ENCODE assay signal across 12 mouse cellular contexts in genomic region chr19:13818827-13819226, GRCm38 (mm10). TPM values are rescaled to one million over a fixed set of nuclear protein-coding genes. Genes with fewer than 3 reads are reported as not detected.
DNase-seq lines count a peak whose midpoint lies in the region; ATAC-seq and TF ChIP-seq lines count a peak whose summit lies in the region.
"Had no signal": no experiment of that assay in that cellular context is flagged by ENCODE, and none has a peak within 500 bp of the region (broad histone marks: within the 10 kb centered on the region; RNA-seq: fewer than 3 reads in every experiment).

No protein-coding gene starts in this region.

- H3K4me1 ChIP-seq in CH12.LX (ENCODE audit: control insufficient read depth in 1 of 2, insufficient read depth in 2 of 2) = peaks cover 0 to 5% of the 10 kb centered on the region in 2 experiments; a peak in 1 of 4 replicates
- H3K4me1 ChIP-seq: embryonic facial prominence, embryonic 15.5 days; liver, embryonic 13.5 days had no signal

- no peak overlapping the region for H3K27ac ChIP-seq in layer of hippocampus, adult 2 months
- H3K27ac ChIP-seq in CH12.LX (ENCODE audit: insufficient read depth, low read depth) = no peak overlapping the region
- H3K27ac ChIP-seq: embryonic facial prominence, embryonic 15.5 days; liver, embryonic 13.5 days had no signal

- no peak for TF ChIP-seq EP300 in CH12.LX (IDR thresholded peaks at IDR 0.05; ENCODE audit: low read length)

- H3K4me3 ChIP-seq in layer of hippocampus, adult 2 months = no peak overlapping the region
- H3K4me3 ChIP-seq in CH12.LX (replicated peaks in 1 of 3; ENCODE audit: low read depth in 2 of 3, low read length in 2 of 3, poor library complexity in 1 of 3) = no peak overlapping the region
- H3K4me3 ChIP-seq: embryonic facial prominence, embryonic 15.5 days; liver, embryonic 13.5 days had no signal

- TF ChIP-seq POLR2A in CH12.LX (IDR thresholded peaks at IDR 0.05; ENCODE audit: low read depth, low read length) = no peak

- peak; percentile 3 to 14 for DNase-seq in layer of hippocampus, adult 2 months (ENCODE audit: low spot score in 2 of 2)
- no peak for DNase-seq in layer of hippocampus, postnatal 36 days
- DNase-seq in 416B (ENCODE audit: low read depth) (peak; percentile 72), CH12.LX (ENCODE audit: extremely low read depth) (peak; percentile 51)
- DNase-seq in embryo, embryonic 10.5 days (ENCODE audit: low spot score) = peak; percentile 48
- DNase-seq in heart, adult 11 months = no peak
- DNase-seq: adrenal gland, postnatal 10 days; kidney, adult 9 months; liver, embryonic 13.5 days had no signal

- dilution Hi-C loops in CH12.LX (cut with MboI; ENCODE audit: extremely low pct_ligation_motif_present, extremely low pct_unique_long_range_greater_than_20kb, low sequenced_read_pairs) = no loop called here

- TF ChIP-seq CTCF in layer of hippocampus, adult 2 months (conservative IDR thresholded peaks at IDR 0.05) = peak; percentile 82
- peak; percentile 39 to 66; a peak in 3 of 4 replicates for TF ChIP-seq CTCF in CH12.LX (conservative IDR thresholded peaks at IDR 0.05 in 1 of 2, IDR thresholded peaks at IDR 0.05 in 1 of 2; ENCODE audit: low read depth in 2 of 2, low read length in 2 of 2)

- in situ Hi-C loops in CH12.LX (cut with MboI; ENCODE audit: low pct_ligation_motif_present, low pct_unique_long_range_greater_than_20kb, low sequenced_read_pairs) = no loop called here

- no peaks in the 10 kb centered on the region for H3K27me3 ChIP-seq in CH12.LX (replicated peaks)
- H3K27me3 ChIP-seq: embryonic facial prominence, embryonic 15.5 days; liver, embryonic 13.5 days had no signal

- no peaks in the 10 kb centered on the region for H3K36me3 ChIP-seq in CH12.LX (replicated peaks in 1 of 2; ENCODE audit: control insufficient read depth in 1 of 2, insufficient read depth in 1 of 2, low read length in 1 of 2)
- H3K36me3 ChIP-seq: embryonic facial prominence, embryonic 15.5 days; liver, embryonic 13.5 days had no signal

- no peaks in the 10 kb centered on the region for H3K9me3 ChIP-seq in CH12.LX (replicated peaks; ENCODE audit: low read length)
- H3K9me3 ChIP-seq: embryonic facial prominence, embryonic 15.5 days; liver, embryonic 13.5 days had no signal

- no peak overlapping the region for H3K9ac ChIP-seq in CH12.LX (ENCODE audit: insufficient read depth, low read depth)
- H3K9ac ChIP-seq: embryonic facial prominence, embryonic 15.5 days; liver, embryonic 13.5 days had no signal

- no peak overlapping the region for H3K4me2 ChIP-seq in CH12.LX (ENCODE audit: insufficient read depth, low read depth, poor library complexity, severe bottlenecking)
- H3K4me2 ChIP-seq: embryonic facial prominence, embryonic 15.5 days; liver, embryonic 13.5 days had no signal

- TF ChIP-seq RAD21 in CH12.LX (IDR thresholded peaks at IDR 0.05; ENCODE audit: low read depth, low read length) = peak; percentile 76

- no peak for ATAC-seq in activated CD4-positive, CD25-positive, alpha-beta regulatory T cell, adult 4 months

- H3K79me2 ChIP-seq in CH12.LX (replicated peaks; ENCODE audit: control insufficient read depth, extremely low read depth, insufficient read depth, poor library complexity, severe bottlenecking) = no peaks in the 10 kb centered on the region

TF ChIP-seq in CH12.LX, 34 proteins besides CTCF, POLR2A, EP300 and RAD21:
- no peak for TF ChIP-seq ELF1 (IDR thresholded peaks at IDR 0.05; ENCODE audit: low read depth, low read length)
- peak; percentile 22; the same call in 1 of the 2 replicates for TF ChIP-seq SMC3 (IDR thresholded peaks at IDR 0.05; ENCODE audit: low read depth, low read length)
- TF ChIP-seq ZMIZ1 (IDR thresholded peaks at IDR 0.05; ENCODE audit: low read depth, low read length) = no peak

RNA-seq across cellular contexts. Expression of gene Olfr1499, which starts 0.4 kb away (rescaled TPM):
- not detected for total RNA-seq in layer of hippocampus, adult 2 months (2021)
- not detected for total RNA-seq in layer of hippocampus, postnatal 36 days (2021)
- total RNA-seq in CH12.LX (2012; rRNA removed) = not detected in 2 replicates
- total RNA-seq in CH12.LX (2014; rRNA removed) = not detected in 2 replicates
- polyA plus RNA-seq in CH12.LX (2012; ENCODE audit: insufficient read length, low read depth) = not detected in 2 replicates
- polyA plus RNA-seq in activated CD4-positive, CD25-positive, alpha-beta regulatory T cell, adult 4 months (2017; shearing (Covaris generic)) = under 1 TPM in 1 of 2 experiments, not detected in 1; 0.30 TPM
- total RNA-seq: adrenal gland, postnatal 10 days had no signal
- polyA plus RNA-seq: embryonic facial prominence, embryonic 15.5 days; gonadal fat pad, adult 2 months; liver, embryonic 13.5 days had no signal

RNA-seq across cellular contexts. Expression of gene Olfr1500, which starts 11.5 kb away (rescaled TPM):
- not detected for total RNA-seq in layer of hippocampus, adult 2 months (2021)
- not detected for total RNA-seq in layer of hippocampus, postnatal 36 days (2021)
- total RNA-seq in CH12.LX (2012; rRNA removed) (not detected in 2 replicates), CH12.LX (2014; rRNA removed) (not detected in 2 replicates)
- polyA plus RNA-seq in CH12.LX (2012; ENCODE audit: insufficient read length, low read depth) = not detected in 2 replicates
- not detected for polyA plus RNA-seq in activated CD4-positive, CD25-positive, alpha-beta regulatory T cell, adult 4 months (2017; shearing (Covaris generic))
- total RNA-seq: adrenal gland, postnatal 10 days had no signal
- polyA plus RNA-seq: gonadal fat pad, adult 2 months; liver, embryonic 13.5 days had no signal

RNA-seq across cellular contexts. Expression of gene Olfr1497, which starts 20.8 kb away (rescaled TPM):
- not detected for total RNA-seq in layer of hippocampus, adult 2 months (2021)
- not detected for total RNA-seq in layer of hippocampus, postnatal 36 days (2021)
- not detected in 2 replicates for total RNA-seq in CH12.LX (2012; rRNA removed)
- total RNA-seq in CH12.LX (2014; rRNA removed) = not detected in 2 replicates
- not detected in 2 replicates for polyA plus RNA-seq in CH12.LX (2012; ENCODE audit: insufficient read length, low read depth)
- polyA plus RNA-seq in activated CD4-positive, CD25-positive, alpha-beta regulatory T cell, adult 4 months (2017; shearing (Covaris generic)) = not detected
- total RNA-seq: adrenal gland, postnatal 10 days had no signal
- polyA plus RNA-seq: embryonic facial prominence, embryonic 15.5 days; gonadal fat pad, adult 2 months; liver, embryonic 13.5 days had no signal

RNA-seq across cellular contexts. Expression of gene Olfr1501, which starts 31.7 kb away (rescaled TPM):
- not detected for total RNA-seq in layer of hippocampus, adult 2 months (2021)
- not detected for total RNA-seq in layer of hippocampus, postnatal 36 days (2021)
- total RNA-seq in CH12.LX (2012; rRNA removed) (not detected in 2 replicates), CH12.LX (2014; rRNA removed) (not detected in 2 replicates)
- not detected in 2 replicates for polyA plus RNA-seq in CH12.LX (2012; ENCODE audit: insufficient read length, low read depth)
- under 1 TPM in 1 of 2 experiments, not detected in 1; 0.49 TPM for polyA plus RNA-seq in activated CD4-positive, CD25-positive, alpha-beta regulatory T cell, adult 4 months (2017; shearing (Covaris generic))
- total RNA-seq: adrenal gland, postnatal 10 days had no signal
- polyA plus RNA-seq: gonadal fat pad, adult 2 months; liver, embryonic 13.5 days had no signal

RNA-seq across cellular contexts. Expression of gene Olfr1496, which starts 41.1 kb away (rescaled TPM):
- not detected for total RNA-seq in layer of hippocampus, adult 2 months (2021)
- not detected for total RNA-seq in layer of hippocampus, postnatal 36 days (2021)
- total RNA-seq in CH12.LX (2012; rRNA removed) (not detected in 2 replicates), CH12.LX (2014; rRNA removed) (not detected in 2 replicates)
- not detected in 2 replicates for polyA plus RNA-seq in CH12.LX (2012; ENCODE audit: insufficient read length, low read depth)
- not detected for polyA plus RNA-seq in activated CD4-positive, CD25-positive, alpha-beta regulatory T cell, adult 4 months (2017; shearing (Covaris generic))
- total RNA-seq: adrenal gland, postnatal 10 days had no signal
- polyA plus RNA-seq: embryonic facial prominence, embryonic 15.5 days; gonadal fat pad, adult 2 months; liver, embryonic 13.5 days had no signal

Comparison
In these comparisons a context has a peak if more than half of its experiments do, and no peak if none do; other contexts are left out.
1. DNase-seq: peak in layer of hippocampus, adult 2 months (2 of 2), 416B (single experiment), CH12.LX (single experiment) and embryo, embryonic 10.5 days (single experiment); none in layer of hippocampus, postnatal 36 days (0 of 2) and heart, adult 11 months (single experiment).